Mouse (Mus musculus) cerebellum, postnatal 4 days (tissue): Measurements from ENCODE around the gene Mapk1ip1.

Experiments
- DNase-seq, 2 experiments: peaks; one replicate each; pipeline ENCODE4 v3.0.0; 2022; ENCODE audit warnings: low spot score in 2 of 2, mixed read lengths in 1 of 2

The Mapk1ip1 gene

GRCm38 (mm10) chr7:138845544-138846391, at the start of gene Mapk1ip1, which contains the start of gene Ppp2r2d:
Gene Mapk1ip1 (minus strand): TSS chr7:138846273.
Gene Ppp2r2d (plus strand): TSS chr7:138846079.
- DNase-seq = peak; percentile 95 to 98

GRCm38 (mm10) chr7:138885365-138886289, 39.6 kb upstream of the Mapk1ip1 start:
- no peak for DNase-seq

- no peak for DNase-seq
These were observed 37.7 kb upstream of the Mapk1ip1 start for GRCm38 (mm10) chr7:138883724-138884123.

- DNase-seq = no peak
These were observed 29.0 kb upstream of the Mapk1ip1 start for GRCm38 (mm10) chr7:138875031-138875430.

- no peak for DNase-seq
These were observed 26.9 kb upstream of the Mapk1ip1 start for GRCm38 (mm10) chr7:138872956-138873355.

GRCm38 (mm10) chr7:138868316-138868715, 22.2 kb upstream of the Mapk1ip1 start:
- DNase-seq = no peak

- DNase-seq = no peak
These were observed 21.2 kb upstream of the Mapk1ip1 start for GRCm38 (mm10) chr7:138867286-138867685.

- DNase-seq = no peak
These were observed 18.7 kb upstream of the Mapk1ip1 start for GRCm38 (mm10) chr7:138864776-138865175.

- DNase-seq = no peak
These were observed 18.0 kb upstream of the Mapk1ip1 start for GRCm38 (mm10) chr7:138863950-138864572.

GRCm38 (mm10) chr7:138856670-138857069, 10.6 kb upstream of the Mapk1ip1 start:
- DNase-seq = no peak

GRCm38 (mm10) chr7:138854201-138854600, 8.1 kb upstream of the Mapk1ip1 start:
- DNase-seq = no peak

- DNase-seq = no peak
These were observed 7.5 kb upstream of the Mapk1ip1 start for GRCm38 (mm10) chr7:138853417-138854031.

GRCm38 (mm10) chr7:138850083-138850482, 4.0 kb upstream of the Mapk1ip1 start:
- DNase-seq = no peak

GRCm38 (mm10) chr7:138848028-138848920, 2.2 kb upstream of the Mapk1ip1 start:
- no peak for DNase-seq

- DNase-seq = no peak
These were observed 1.4 kb upstream of the Mapk1ip1 start for GRCm38 (mm10) chr7:138847316-138848027.

- no peak for DNase-seq
These were observed 474 bp upstream of the Mapk1ip1 start for GRCm38 (mm10) chr7:138846502-138846991.

- DNase-seq = no peak
These were observed 962 bp downstream of the Mapk1ip1 start for GRCm38 (mm10) chr7:138845111-138845510.

GRCm38 (mm10) chr7:138843421-138843820, 2.7 kb downstream of the Mapk1ip1 start:
- DNase-seq = no peak

- DNase-seq = no peak
These were observed 4.5 kb downstream of the Mapk1ip1 start for GRCm38 (mm10) chr7:138841436-138842151.
